Mouse (Mus musculus): ENCODE measurements around the gene Olfr424. TPM values are rescaled to one million over a fixed set of nuclear protein-coding genes. Genes with fewer than 3 reads are reported as not detected.

The Olfr424 gene
- total RNA-seq (2021): not detected
- long read RNA-seq, experiment 1: 0 reads
- long read RNA-seq, experiment 2: 0 reads

GRCm38 (mm10) chr1:174131217-174131616 lies at the start of gene Olfr424:
TSS of gene Olfr424 (plus strand) at chr1:174131517.
- DNase-seq: no peak

DNA sequence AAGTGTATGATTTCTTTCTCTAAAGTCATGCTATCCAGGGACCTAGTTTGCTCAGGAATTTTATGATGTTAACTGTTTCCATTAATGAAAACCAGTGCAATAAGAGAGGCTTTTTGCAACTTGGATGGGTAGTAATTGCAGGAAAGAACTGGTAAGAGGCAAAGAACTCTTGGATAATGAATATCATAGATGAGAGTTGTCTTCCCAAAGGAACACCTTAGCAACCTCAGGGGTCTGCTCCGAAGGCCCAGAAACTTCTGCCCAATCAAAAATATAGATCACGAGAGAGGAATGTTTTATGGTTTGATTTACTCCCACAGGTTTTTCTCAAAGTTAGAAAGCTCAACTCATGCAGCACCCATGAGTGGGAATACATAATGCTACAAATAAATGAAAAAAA lies 47.3 kb upstream of the Olfr424 start, which contains the start of gene Olfr429:
Gene Olfr429 (plus strand): TSS at position 301 of the 400 bp plus-strand sequence.
- intact Hi-C loops (cut with DNase I; ENCODE audit: low total_unique reads): no loop called here
- no peak for DNase-seq

More at GRCm38 (mm10) chr1:174131217-174131616, at the start of gene Olfr424:
- intact Hi-C loops (cut with DNase I; ENCODE audit: low total_unique reads): no loop called here

DNA sequence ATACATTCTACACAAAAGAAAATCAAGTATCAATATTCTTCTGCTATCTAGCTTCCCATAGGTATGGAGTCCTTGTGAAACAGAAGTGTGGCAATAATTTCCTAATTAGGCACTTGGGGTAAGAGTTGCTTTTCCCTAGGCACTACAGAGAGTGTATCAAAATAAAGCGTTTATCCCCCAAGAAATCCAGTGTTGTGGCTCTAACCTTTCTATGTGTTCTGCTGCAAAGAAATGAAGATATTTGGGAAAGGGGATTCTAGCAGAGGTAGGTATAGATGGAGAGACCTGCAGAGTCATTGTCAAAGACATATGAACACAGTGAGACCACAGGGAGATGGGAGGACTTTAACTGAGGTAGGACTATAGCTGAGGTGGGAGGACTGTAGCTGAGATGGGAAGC lies 34.7 kb upstream of the Olfr424 start, which contains the start of gene Olfr427:
Gene Olfr427 (plus strand): TSS at position 301 of the 400 bp plus-strand sequence.
- intact Hi-C loops (cut with DNase I; ENCODE audit: low total_unique reads): no loop called here
- DNase-seq: no peak

GRCm38 (mm10) chr1:174103735-174104134 lies 27.6 kb upstream of the Olfr424 start:
- no peak for DNase-seq
- intact Hi-C loops (cut with DNase I; ENCODE audit: low total_unique reads): loop anchor here (10.0 kb wide), 1 partner anchor 649 kb away; no protein-coding TSS in a partner anchor

GRCm38 (mm10) chr1:174121062-174121461 lies 10.3 kb upstream of the Olfr424 start, which contains the start of gene Olfr231:
TSS of gene Olfr231 (minus strand) at chr1:174121162.
- DNase-seq: no peak
- intact Hi-C loops (cut with DNase I; ENCODE audit: low total_unique reads): no loop called here

DNA sequence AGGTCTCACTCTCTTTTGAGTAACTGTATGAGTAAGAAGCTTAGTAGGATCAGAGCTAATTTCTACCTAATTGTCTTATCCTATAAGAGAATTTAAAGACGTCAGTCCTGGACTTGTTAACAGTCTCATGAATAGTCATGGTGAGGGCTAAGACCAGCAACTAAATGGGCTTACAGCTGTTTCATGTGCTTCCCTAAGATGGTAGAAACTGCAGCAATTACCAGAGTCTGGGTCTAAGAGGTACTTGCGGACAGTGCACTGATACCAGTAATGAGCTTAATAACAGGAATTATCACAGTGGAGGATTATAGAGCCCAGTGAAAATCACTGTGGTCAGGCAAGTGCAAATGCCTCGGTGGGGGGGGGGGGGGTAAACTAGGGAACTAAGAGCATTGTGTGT lies 682 bp downstream of the Olfr424 start:
- DNase-seq: no peak

DNA sequence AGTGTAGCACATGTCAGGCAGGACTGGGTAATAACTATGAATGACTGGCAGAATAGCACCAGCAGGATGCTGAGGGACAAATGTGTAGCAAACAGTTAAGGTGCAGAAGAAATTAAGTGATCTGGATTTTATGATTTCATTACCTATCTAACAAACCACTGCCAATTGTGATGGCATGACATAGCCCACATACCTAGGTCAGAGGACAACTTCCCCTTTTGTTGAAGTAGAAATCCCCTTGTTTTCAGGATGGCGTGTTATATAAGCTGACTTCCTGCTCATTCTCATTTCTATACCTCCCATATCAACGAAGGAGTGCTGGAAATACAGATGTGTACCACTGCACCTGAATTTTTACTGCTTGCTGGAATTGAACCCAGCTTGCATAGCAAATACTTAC lies 10.1 kb downstream of the Olfr424 start:
- intact Hi-C loops (cut with DNase I; ENCODE audit: low total_unique reads): no loop called here
- DNase-seq: no peak

More for the DNA sequence above, 682 bp downstream of the Olfr424 start:
- intact Hi-C loops (cut with DNase I; ENCODE audit: low total_unique reads): no loop called here

DNA sequence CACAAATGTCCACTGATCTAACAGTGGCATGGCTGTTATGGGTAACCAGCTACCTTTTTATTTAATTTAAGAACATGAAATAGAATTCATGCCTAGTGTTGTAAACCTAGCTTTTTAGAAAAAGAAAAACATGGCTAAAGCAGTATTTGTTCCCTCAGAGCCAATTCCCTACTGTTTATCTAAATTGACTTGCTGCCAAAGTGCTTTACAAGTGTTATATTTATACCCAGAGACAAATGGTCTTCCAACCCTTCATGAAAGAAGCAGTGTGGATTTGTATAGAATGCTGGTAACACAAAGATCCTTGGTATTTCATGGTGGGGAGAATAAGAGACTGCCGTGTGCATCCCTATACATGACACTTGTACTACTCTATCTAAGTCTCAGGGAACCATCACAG lies 15.4 kb downstream of the Olfr424 start:
- no peak for DNase-seq
- intact Hi-C loops (cut with DNase I; ENCODE audit: low total_unique reads): no loop called here

GRCm38 (mm10) chr1:174149289-174149688 lies 18.0 kb downstream of the Olfr424 start:
- DNase-seq: no peak
- intact Hi-C loops (cut with DNase I; ENCODE audit: low total_unique reads): no loop called here

GRCm38 (mm10) chr1:174155333-174155732 lies 24.0 kb downstream of the Olfr424 start, which contains the start of gene Olfr420:
TSS of gene Olfr420 (plus strand) at chr1:174155633.
- DNase-seq: no peak
- intact Hi-C loops (cut with DNase I; ENCODE audit: low total_unique reads): no loop called here

DNA sequence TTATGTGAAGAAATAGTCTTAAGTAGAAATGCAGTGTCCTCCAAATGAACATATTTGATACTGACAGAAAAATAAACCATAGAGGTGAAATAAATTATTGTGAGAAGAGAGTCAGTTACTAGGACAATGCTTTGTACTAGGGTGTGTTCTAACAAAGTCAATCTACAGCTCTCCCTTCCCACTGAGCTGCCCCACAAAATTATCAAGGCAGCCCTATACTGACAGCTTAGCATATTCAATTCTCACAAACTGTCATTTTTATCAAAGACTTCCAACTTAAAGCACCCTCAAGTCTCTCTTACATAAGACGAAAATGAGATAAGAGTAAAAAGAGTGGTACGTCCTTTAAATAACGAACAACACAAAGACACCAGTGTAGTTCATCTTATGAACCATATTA lies 26.3 kb downstream of the Olfr424 start:
- intact Hi-C loops (cut with DNase I; ENCODE audit: low total_unique reads): no loop called here
- no peak for DNase-seq

GRCm38 (mm10) chr1:174158512-174158911 lies 27.2 kb downstream of the Olfr424 start:
- intact Hi-C loops (cut with DNase I; ENCODE audit: low total_unique reads): no loop called here
- no peak for DNase-seq

GRCm38 (mm10) chr1:174159095-174159494 lies 27.8 kb downstream of the Olfr424 start:
- no peak for DNase-seq
- intact Hi-C loops (cut with DNase I; ENCODE audit: low total_unique reads): no loop called here

GRCm38 (mm10) chr1:174169024-174169423 lies 37.7 kb downstream of the Olfr424 start:
- intact Hi-C loops (cut with DNase I; ENCODE audit: low total_unique reads): no loop called here
- no peak for DNase-seq

DNA sequence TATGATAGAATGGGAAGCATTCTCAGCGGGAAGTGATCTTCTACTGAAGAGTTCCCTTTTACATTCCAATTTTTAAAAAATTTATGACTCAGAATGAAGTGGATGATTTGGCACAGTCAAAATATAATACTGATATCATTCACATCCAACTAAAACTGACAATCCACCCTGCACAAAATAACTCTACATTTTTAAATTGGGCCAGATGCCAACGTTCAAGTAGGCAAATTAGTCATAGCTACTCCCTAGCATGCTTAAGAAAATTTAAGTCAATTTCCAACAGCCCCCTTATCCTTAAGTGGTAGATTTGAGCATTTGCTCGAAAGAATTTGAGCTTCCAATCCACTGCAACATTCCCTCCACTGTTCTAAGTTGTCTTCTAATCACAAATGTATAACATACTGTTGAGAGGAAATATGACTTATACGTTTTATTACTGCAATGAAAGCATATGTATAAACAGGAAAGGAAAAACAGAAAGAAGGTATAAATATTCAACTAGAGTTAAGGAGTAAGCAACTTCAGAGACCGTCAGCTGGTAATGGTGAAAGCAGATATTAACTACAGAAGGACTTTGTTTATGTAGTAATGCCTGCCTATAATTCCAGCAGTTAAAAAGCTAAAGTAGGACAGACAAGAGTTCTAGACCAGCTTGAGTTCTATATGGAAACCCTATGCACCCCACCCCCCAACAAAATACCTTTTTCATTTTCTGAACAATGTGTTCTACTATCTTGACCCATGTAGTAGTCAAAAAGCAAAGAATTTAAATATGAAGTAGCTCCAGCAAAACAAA lies 39.6 kb downstream of the Olfr424 start:
- DNase-seq: no peak
- intact Hi-C loops (cut with DNase I; ENCODE audit: low total_unique reads): no loop called here

- intact Hi-C loops (cut with DNase I; ENCODE audit: low total_unique reads): no loop called here
- no peak for DNase-seq
Observed at GRCm38 (mm10) chr1:174171537-174171936, 40.2 kb downstream of the Olfr424 start.

GRCm38 (mm10) chr1:174172605-174173004 lies 41.3 kb downstream of the Olfr424 start, which contains the start of gene Spta1:
TSS of gene Spta1 (plus strand) at chr1:174172776.
- intact Hi-C loops (cut with DNase I; ENCODE audit: low total_unique reads): no loop called here
- DNase-seq: no peak
